Mouse (Mus musculus): ENCODE data around the gene Eif1.
"Not testable (repeated sequence)": the region's sequence is repeated elsewhere in the genome, so short reads cannot be mapped to it uniquely, and the experiment has no call there.

Eif1 gene

DNA sequence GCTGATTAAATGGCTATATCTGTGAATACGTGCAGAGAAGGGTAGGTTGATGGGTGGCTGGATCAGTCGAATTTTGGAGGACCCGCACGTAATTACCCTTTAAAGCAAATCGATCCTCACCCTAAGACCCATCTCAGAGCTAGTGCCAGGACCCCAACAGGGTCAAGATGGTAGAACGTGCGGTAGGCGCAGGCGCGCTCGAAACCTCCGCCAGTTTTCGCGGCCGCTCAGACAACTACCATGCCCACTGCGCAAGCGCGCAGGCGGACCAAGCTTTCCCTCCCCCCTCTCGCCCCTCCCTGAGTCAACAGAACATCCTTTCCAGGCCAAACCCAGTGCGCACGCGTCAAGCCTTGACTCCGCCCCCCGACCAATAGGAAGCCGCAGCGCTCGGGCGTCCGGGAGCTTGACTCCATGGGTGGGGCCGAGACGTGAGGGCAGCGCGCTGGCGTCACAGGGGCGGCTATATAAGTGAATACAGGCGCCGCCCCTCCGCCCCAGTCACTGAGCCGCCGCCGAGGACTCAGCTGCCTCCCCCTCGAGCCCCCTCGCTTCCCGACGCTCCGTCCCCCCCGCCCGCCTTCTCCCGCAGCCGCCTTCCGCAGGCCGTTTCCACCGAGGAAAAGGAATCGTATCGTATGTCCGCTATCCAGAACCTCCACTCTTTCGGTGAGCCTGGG is at the start of gene Eif1:
TSS of gene Eif1 (plus strand) at position 394 of the 680 bp plus-strand sequence.
- peak; percentile 100 for DNase-seq (ENCODE audit: low spot score)

DNA sequence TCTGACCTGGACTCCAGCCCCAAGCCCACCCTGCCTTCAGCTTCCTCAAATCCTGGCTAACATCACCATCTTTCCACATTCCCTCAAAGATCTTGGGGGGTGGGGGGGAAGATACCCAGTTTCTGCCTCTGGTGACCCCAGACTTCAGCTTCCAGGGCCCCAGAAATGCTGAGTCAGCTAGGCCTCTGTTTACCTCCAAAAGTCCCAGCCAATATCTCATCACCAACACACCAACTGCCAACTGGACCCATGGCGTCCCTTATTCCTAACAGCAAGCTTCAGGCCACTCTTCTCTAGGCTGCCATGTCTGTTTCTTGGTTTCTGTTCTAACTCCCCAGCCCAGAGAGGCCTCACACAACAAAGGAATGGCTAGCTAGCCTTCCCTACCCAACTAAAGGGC is 47.8 kb upstream of the Eif1 start:
- no peak for DNase-seq (ENCODE audit: low spot score)

DNA sequence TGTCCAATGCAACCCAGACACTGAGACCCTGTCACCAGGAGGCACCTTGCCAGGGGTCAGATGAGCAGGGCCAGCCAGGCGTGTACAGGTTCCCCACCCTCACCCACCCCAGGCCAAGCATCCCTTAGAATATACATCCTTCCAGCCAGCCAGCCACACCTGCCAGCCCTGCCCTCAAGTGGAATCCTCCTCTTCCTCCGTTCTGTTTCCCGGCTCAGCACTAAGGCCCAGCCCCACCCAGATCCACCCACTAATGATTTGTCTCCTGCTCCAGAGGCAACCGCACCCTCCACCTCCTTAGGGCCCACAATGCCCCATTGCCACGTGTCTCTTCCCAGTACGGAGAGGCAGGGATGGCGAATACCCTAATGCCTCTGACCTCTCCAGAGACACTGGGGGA is 45.0 kb upstream of the Eif1 start:
- no peak for DNase-seq (ENCODE audit: low spot score)

DNA sequence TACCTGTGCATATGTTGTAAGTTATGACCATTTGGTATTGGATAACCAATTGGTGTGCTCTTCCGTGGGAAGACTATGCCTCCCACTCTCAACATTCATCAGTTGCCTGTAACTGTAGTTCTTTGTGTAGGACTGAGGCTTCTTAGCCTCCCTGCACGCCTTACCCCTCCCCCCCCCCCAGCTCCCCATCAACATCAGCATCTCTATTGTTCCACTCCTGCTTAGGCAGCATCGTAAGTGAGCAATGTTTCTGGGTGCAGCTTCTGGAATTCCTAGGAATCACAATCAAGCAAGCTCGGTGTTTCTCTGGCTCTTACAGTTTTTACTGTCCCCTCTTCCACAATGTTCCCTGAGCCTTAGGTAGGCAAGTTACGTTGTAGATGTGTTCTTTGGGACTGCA is 44.2 kb upstream of the Eif1 start:
- DNase-seq (ENCODE audit: low spot score), result no peak

DNA sequence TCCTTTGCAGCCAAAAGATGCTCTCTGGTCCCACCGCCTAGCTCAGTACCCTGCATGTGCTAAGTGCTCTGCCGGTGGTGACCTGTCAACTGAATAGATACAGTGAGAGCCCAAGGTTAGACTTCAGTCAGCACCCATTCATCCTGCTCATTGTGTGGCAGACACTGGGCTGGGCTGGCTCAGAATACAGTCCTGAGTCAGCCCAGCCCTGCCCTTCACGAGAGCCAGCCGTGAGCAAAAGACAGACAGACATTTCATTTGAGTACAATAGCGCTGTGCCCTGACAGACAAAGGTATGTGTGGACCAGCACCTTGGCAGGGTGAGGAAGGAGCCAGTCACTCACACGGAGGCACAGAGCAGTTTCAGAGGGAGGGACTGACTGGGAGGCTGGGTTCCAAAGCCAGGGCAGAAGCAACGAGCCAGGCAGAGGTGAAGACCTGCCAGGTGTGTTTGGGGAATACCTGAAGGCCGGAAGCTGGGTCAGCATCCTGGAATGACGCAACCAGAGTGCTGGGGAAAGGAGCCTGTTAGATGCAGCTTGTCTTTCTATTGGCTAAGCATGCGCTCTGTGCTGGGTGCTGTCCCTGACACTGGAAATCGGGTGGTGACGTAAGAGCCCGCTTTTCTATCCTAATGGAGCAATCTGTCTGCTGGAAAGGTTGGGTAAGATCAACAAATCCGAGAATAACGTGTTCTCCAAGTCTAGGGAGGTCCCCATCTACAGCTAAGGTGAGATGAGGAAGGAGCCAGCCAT is 41.8 kb upstream of the Eif1 start:
- DNase-seq (ENCODE audit: low spot score), result no peak

DNA sequence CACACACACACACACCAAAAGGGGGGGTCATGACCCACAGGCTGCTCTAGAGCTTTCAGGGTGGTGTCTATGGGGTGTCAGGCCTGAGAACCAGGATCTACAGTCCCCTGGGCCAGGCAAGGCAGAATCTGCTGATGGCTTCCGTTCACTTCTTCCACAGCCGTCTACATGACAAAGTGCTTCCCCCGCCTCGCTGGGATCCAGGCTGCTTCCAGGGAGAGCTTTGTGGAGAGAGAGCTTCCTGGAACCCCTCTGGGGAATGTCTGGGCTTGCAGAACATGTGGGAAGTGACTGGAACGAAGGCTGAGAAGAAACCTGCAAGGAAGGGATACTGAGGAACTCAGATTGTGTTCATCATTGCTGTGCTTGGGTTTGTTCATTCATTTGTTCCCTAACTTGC is 40.9 kb upstream of the Eif1 start:
- no peak for DNase-seq (ENCODE audit: low spot score)

DNA sequence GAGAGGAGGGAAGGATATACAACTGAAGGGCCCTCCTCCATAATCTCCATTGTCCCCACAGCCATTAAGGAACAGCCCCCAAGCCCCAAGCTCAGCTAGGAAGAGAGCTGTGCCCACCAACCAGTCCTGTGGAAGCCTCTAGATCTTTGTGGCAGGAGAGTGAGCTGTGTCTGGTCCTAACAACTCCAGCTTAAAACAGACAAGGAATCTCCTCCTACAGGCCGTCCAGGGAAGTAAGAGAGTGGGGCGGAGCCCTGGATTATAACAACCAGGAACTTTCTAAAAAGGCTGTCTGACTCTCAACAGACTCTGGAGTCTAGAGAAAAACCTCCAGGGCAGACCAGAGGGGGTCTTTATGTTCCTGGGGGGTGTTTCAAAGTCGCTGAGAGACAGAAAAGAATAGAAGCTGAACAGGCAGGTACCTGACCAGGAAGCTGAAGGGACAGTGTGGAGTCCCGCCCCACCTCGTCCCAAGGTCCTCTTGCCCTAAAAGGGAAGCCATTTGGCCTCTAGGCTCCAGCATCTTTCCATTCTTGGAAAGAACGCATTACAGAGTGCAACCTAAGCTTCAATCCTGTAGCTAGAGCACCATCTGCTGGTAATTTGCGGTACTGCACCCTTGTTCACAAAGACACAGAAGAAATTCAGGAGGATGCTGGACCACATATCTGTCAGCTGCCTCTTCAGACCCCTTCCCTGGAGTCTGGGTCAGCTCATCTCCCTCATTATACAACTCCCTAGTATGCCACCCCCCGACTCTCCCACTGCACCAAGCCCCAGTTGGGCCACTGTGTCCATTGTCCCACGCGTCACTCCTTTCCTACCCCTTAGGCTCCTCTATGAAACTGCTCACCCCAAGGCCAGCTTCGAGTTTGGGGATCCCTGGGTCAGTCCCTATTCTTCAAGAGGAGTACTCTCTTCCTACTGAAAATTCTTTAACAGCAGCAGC is 37.8 kb upstream of the Eif1 start:
- peak; percentile 97 for DNase-seq (ENCODE audit: low spot score)

DNA sequence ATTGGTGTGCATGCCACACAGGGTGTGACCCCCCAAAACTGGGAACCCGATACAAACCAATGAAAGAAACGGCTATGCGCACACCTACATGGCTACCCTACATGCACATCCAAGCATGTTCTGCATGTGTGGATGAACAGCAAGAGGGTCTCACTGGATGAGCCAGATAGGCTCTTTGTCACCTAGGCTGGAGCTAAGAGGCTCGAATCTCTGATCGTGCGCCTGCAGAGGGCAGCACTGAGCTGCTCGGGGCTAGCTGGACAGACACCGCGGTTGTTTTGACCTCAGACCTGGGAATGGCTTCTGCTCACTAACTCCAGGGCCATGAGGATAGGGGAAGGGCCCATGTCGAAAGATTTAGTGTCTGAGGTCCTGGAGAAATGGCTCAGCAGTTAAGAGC is 37.1 kb upstream of the Eif1 start:
- DNase-seq (ENCODE audit: low spot score), result peak; percentile 90

DNA sequence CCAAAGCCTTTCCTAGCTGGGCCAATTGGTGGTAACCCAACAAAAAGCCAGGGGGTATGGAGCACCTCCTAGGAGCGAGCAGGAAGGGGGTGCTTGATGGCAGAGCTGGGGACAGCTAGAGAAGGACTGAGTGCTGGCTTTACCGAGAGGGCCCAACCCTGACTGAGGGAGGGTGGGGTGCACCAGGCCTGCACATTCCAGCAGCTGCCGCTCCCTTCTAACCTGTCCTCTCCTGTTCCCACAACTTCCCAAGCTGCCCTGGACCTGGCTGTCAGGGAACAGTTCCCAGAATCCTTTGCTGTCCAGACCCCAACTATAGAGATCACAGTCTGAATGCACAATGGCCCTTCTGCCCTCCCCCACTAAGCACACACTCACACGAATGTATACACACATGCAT is 34.7 kb upstream of the Eif1 start:
- no peak for DNase-seq (ENCODE audit: low spot score)

DNA sequence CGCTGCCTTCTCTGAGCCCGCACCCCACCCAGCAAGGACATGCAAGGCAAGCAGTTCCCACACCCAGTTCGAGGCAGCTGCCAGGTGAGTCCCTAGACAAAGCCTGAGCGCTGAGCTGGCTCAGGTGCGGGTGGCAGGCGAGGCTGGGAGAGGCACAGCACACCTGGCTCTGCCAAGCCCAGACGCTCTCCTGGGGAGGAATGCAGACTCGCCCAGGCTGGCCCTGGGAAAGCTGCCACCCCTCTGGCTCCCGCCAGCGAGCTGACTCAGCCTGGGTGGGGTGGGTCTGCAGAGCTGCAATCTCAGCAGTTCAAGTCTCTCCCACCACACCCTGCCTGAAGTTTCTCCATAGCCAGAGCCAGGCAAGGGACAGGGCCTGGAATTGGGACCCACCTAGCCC is 32.7 kb upstream of the Eif1 start:
- no peak for DNase-seq (ENCODE audit: low spot score)

DNA sequence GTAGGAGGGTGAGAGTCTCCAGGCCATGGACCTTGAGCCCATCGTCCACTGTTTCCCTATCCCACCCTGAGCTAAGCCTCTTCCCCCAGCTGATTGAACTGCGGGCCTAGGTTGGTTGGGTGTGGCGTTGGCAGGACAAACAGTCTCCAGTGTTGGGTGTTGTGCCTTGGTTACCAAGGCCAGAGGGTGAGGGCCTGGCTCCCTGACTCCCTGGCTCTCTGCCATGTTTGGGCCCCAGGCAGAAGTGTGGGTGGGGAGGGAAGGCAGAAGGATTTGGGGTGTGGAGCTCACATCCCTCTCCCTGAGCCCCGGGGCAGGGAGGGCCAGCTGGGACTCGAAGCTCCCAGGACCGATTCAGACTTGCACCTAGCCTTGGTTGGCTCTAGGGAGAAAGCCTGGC is 30.7 kb upstream of the Eif1 start:
- no peak for DNase-seq (ENCODE audit: low spot score)

DNA sequence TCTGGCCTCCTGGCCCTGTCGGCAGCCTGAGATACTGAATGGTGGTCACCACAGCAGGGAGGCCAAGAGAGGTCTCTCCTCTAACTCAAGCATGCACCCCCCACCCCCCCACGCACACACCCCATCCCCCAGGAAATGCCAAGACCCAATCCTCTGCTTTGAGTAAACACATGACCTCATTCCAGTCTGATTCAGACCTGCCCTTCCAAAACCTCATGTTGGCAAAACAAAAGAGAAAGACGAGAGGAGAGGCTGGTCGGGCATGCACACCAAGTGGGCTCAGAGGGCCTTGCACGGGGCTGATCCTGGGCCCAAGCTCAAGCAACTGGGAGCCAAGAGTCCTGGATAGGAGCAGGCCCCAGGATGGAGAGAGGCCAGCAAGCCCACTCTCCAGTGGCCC is 29.4 kb upstream of the Eif1 start:
- no peak for DNase-seq (ENCODE audit: low spot score)

DNA sequence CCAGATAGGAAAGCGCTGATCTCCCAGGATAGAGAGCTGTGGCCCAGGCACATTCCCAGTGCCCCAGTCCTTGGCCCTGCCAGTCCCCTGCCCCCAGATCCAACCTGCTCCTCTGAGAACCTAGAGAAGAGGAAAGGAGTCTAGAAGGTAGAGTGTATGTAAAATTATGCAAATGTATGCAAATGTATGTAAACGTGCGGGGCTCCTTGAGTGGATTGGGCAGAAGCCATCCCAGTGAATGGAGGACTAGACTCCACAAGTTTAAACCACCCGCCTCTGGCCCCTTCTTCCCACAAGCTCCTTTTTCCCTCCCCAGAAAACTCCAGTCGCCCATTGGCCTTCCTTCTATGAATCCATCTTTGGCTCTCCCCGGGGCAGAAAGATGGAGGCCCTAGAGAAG is 26.8 kb upstream of the Eif1 start:
- no peak for DNase-seq (ENCODE audit: low spot score)

DNA sequence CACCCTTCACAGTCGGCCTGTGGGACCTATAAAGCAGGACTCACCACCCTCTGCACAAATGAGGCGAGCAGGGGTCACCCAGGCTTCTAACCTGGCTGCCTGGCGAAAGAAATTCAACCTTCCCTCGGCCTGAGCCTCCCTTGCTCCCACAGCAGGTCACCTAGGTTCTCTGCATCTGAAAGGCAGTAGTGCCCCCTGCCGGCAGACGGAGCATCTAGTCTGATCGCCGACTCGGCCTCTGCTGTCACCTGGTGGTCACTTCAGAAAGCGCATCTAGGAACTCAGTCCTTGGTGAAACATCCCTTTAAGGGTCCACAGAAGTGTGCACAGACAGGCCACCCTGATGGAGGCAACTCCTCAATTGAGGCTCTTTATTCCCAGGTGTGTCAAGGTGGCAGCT is 24.4 kb upstream of the Eif1 start:
- peak; percentile 95 for DNase-seq (ENCODE audit: low spot score)

DNA sequence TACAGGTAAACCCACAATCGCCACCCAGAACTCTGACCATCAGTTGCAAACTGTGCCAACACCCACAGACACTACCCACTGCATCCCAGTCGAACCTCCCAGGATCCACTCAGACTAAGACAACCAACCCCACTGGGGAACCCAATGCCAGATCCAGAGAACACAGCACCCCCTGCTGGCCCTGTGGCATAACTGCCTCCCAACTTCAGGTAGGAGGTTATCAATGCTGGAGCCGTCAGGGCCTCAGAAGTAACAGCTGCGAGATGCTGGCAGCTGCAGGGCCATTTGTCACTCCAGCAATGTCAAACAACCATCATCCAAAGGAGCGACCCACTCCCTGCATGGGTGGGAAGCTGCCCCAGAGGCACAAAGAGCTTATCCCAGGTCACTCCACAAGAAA is 21.9 kb upstream of the Eif1 start:
- peak; percentile 18 for DNase-seq (ENCODE audit: low spot score)

DNA sequence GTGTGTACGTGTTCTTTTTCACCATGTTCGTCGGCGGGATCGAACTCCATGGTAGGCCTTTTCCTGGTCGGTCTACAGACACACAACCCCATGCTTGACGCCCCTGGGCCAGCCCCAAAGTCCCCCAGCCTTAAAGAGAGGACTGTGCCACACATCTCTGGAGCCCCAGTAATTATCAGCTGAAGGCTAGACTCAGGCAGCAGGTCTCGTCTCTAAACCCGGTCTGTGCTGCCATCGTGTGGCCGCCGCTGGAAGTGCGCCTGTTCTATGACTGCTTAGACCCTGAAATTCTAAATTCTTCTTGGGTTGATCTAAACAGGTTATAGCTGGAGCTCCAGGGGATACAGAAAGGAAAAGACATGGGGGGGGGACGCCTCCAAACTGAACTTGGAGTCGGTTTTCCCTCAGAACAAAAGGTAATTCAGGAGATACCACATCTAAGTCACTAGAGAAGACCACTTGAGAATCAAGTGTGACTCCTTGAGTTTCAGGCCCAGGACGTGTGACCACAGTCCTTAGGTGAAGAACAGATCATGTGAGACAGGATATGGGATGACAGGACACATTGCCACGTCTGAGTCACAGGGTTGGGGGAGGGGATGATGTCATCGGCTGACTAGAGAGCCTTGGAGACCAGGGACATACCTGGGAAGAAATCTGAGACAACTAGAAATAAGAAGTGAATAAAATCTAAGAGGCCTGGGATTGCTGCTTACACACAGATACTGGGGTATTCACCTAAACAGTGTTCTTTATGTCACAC is 21.2 kb upstream of the Eif1 start:
- peak; percentile 94 for DNase-seq (ENCODE audit: low spot score)

DNA sequence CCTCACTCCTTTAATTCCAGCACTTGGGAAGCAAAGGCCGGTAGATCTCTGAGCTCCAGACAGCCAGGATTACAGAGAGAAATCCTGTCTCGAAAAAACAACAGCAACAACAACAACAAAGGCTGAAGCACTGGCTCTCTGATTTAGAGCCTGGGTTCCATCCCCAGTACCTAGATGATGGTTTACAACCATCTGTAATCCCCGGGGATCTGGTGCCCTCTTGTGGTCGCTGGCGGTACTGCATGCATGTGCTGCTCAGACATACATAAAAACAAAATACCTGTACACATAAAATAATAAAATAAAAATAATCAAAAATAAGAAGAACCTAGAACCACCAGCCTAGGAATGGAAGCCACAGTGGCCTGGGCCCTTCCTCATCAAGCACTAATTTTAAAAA is 19.4 kb upstream of the Eif1 start:
- peak; percentile 74 for DNase-seq (ENCODE audit: low spot score)

DNA sequence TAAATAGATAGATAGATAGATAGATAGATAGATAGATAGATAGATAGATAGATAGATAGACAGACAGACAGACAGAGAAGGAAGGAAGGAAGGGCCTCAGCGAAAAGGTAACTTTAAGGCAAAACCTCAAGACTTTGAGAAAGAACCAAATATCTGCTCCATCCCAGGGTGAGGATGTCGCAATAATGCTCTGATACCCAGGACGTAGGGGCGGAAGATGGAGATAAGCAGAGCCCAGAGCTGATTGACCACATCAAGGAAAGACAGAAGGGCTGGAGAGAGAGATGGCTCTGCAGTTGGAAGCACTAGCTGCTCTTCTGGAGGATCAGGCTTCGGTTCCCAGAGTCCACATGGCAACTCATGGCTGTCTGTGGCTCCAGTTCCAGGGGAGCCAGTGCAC is 18.4 kb upstream of the Eif1 start:
- DNase-seq (ENCODE audit: low spot score), result no peak

DNA sequence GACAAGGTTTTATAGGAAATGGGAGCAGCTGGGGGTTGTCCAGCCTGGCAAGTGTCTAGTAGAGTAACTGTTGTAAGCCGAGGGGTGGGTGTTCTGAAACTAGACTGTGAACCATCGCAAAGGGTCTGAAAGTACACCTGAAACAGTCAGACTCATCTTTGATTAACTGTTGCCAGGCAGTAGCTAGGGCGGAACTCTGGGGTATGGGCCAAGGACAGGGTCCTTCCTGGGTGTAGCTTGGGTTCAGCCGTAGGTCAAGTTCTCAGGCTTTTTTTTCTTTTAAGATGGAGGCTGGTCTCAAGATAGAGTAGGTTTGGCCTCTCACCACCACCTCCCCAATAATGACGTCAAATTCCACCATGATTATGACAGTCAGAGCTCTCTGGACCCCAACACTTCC is 11.8 kb upstream of the Eif1 start:
- DNase-seq (ENCODE audit: low spot score), result no peak

DNA sequence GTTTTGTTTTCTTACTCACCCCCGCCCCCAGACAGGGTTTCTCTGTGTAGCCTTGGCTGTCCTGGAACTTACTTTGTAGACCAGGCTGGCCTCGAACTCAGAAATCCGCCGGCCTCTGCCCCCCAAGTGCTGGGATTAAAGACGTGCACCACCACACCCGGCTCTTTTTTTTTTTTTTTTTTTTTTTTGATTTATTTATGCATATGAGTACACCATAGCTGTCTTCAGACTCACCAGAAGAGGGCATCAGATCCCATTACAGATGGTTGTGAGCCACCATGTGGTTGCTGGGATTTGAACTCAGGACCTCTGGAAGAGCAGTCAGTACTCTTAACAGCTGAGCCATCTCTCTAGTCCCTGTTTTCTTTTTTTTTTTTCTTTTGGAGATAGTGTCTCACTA is 11.0 kb upstream of the Eif1 start:
- DNase-seq (ENCODE audit: low spot score), result not testable (repeated sequence)

DNA sequence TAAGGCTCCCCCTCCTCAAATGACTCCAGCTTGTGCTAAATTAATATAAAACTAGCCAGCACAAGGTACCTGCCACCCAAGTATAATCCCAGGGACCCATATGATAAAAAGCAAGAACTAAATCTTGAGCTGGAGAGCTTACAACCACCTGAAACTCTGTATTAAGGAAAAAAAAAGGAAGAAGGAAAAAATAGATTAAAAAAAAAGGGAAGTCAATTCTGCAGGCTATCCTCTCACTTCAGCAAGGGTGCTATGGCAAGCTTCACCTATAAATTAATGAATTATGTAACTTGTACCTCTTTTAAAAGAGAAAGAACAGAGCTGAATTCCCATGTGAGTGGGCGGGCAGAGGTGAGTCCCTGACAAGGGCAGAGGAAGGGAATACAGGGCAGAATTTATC is 8.0 kb upstream of the Eif1 start:
- DNase-seq (ENCODE audit: low spot score), result no peak

DNA sequence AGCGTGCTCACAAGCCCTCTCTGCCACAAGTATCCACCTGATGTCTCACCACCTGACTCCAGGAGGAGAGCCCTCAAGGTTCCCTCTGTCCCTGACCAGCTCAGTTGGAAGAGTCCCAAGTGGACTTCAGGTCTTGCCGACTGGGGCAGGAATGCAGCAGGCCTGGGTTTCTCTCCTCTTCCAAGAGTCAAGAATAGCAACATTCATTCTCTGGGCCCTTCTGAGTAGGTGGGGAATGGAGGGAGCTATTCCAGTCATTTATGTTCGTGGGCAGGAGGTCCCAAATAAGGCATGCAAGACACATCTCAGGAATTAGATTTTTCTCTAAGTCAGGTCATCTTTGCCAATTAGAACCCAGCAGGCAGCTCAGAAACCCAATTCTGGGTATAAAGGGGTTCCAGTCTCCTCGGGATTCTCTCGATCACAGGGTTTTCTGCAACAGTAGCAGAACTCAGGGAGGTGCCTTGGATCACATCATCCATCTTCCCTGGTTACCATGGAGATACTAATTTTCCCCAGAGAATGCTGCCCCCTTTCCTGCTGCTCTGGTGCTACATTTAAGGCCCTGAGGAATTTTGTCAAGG is 7.5 kb upstream of the Eif1 start:
- DNase-seq (ENCODE audit: low spot score), result peak; percentile 34
